Mouse (Mus musculus) midbrain, embryonic 12.5 days (tissue): ENCODE results near the gene Chrnd. TPM values are rescaled to one million over a fixed set of nuclear protein-coding genes. Genes with fewer than 3 reads are reported as not detected.

Source experiments
- ATAC-seq: fragments of 200-750 bp; cut with Nextera tagmentation; 2 replicates; pipeline ENCODE4 v1.8.0; 2017; ENCODE audit warnings: low read depth, moderate TSS enrichment, moderate library complexity; ENCODE audit not compliant: low FRiP score
- H3K27ac ChIP-seq: fragments of 300-500 bp; sonication (generic); replicated peaks from 2 replicates; pipeline ENCODE4 v1.5.1; 2016; ENCODE audit warnings: mild to moderate bottlenecking
- H3K27me3 ChIP-seq: fragments of 300-500 bp; sonication (generic); 2 replicates; pipeline ENCODE4 v1.6.1; 2016; ENCODE audit warnings: mild to moderate bottlenecking
- H3K36me3 ChIP-seq: fragments of 300-500 bp; sonication (generic); 2 replicates; pipeline ENCODE4 v1.6.1; 2016
- H3K4me1 ChIP-seq: fragments of 300-500 bp; sonication (generic); 2 replicates; pipeline ENCODE4 v1.6.1; 2016
- H3K4me2 ChIP-seq: fragments of 300-500 bp; sonication (generic); replicated peaks from 2 replicates; pipeline ENCODE4 v1.6.1; 2016; ENCODE audit warnings: mild to moderate bottlenecking, moderate library complexity
- H3K4me3 ChIP-seq: fragments of 300-500 bp; sonication (generic); 2 replicates; pipeline ENCODE4 v1.5.1; 2016; ENCODE audit warnings: mild to moderate bottlenecking
- H3K9ac ChIP-seq: fragments of 300-500 bp; sonication (generic); replicated peaks from 2 replicates; pipeline ENCODE4 v1.6.1; 2016; ENCODE audit warnings: mild to moderate bottlenecking, moderate library complexity
- H3K9me3 ChIP-seq: fragments of 300-500 bp; sonication (generic); 2 replicates; pipeline ENCODE4 v1.6.1; 2016; ENCODE audit warnings: mild to moderate bottlenecking
- WGBS: fragments of 180-500 bp; shearing (Covaris S2); methylation state at CpG from one replicate; pipeline ENCODE4 v1.1.7; 2016; 5-methylcytosine and 5-hydroxymethylcytosine counted together
- polyA plus RNA-seq: library from polyadenylated mRNA; unstranded; fragments of >200 nt; fragmentation: Nextera tagmentation; extraction: Ambion mirVana; gene quantifications from 2 replicates; pipeline ENCODE4 v1.2.1, GENCODE M21; 2016

Gene Chrnd
- polyA plus RNA-seq, 1 experiment from 2014 or later: not detected

GRCm38 (mm10) chr1:87164164-87164795, 26.1 kb upstream of the Chrnd start:
- 38% methylated on average over 11 of the region's 11 CpGs for WGBS
- Histone ChIP-seq H3K4me2 (no peak overlapping the region), H3K4me3 (no peak overlapping the region), H3K27me3 (peaks cover 32% of the 10 kb centered on the region; the same call in 1 of the 2 replicates), H3K27ac (0 out of 2 replicates have a peak overlapping the region, but pooled peaks have one; percentile 12), H3K4me1 (peaks cover 19% of the 10 kb centered on the region), H3K9ac (no peak overlapping the region), H3K9me3 (no peaks in the 10 kb centered on the region), H3K36me3 (no peaks in the 10 kb centered on the region)
- ATAC-seq: peak; percentile 62

- no peak overlapping the region for H3K4me2 ChIP-seq
- peaks cover 23% of the 10 kb centered on the region for H3K4me1 ChIP-seq
- H3K36me3 ChIP-seq: no peaks in the 10 kb centered on the region
- WGBS: 54% methylated on average over 9 of the region's 9 CpGs
- H3K27ac ChIP-seq: 0 out of 2 replicates have a peak overlapping the region, but pooled peaks have one; percentile 12
- H3K4me3 ChIP-seq: no peak overlapping the region
- H3K9me3 ChIP-seq: no peaks in the 10 kb centered on the region
- peaks cover 32% of the 10 kb centered on the region; the same call in 1 of the 2 replicates for H3K27me3 ChIP-seq
- H3K9ac ChIP-seq: no peak overlapping the region
- ATAC-seq: 0 out of 2 replicates have a peak, but pooled peaks have one; percentile 8
Observed at GRCm38 (mm10) chr1:87164796-87165184, 25.6 kb upstream of the Chrnd start.

GRCm38 (mm10) chr1:87170458-87170857, 19.9 kb upstream of the Chrnd start:
- Histone ChIP-seq H3K27me3 (peaks cover 30% of the 10 kb centered on the region), H3K4me2 (peak overlapping the region; percentile 25), H3K4me1 (peaks cover 27% of the 10 kb centered on the region), H3K27ac (no peak overlapping the region), H3K9me3 (no peaks in the 10 kb centered on the region), H3K9ac (no peak overlapping the region), H3K36me3 (no peaks in the 10 kb centered on the region), H3K4me3 (no peak overlapping the region)
- ATAC-seq: peak; percentile 17; the same call in 1 of the 2 replicates
- 6% methylated on average over 17 of the region's 19 CpGs for WGBS

- H3K36me3 ChIP-seq: no peaks in the 10 kb centered on the region
- H3K4me3 ChIP-seq: no peak overlapping the region
- peaks cover 34% of the 10 kb centered on the region for H3K4me1 ChIP-seq
- H3K4me2 ChIP-seq: no peak overlapping the region
- no peak for ATAC-seq
- no peak overlapping the region for H3K9ac ChIP-seq
- no peaks in the 10 kb centered on the region for H3K9me3 ChIP-seq
- H3K27ac ChIP-seq: no peak overlapping the region
- WGBS: 94% methylated on average over 1 of the region's 1 CpGs
- peaks cover 29% of the 10 kb centered on the region for H3K27me3 ChIP-seq
Observed at GRCm38 (mm10) chr1:87171312-87171711, 19.1 kb upstream of the Chrnd start.

GRCm38 (mm10) chr1:87172316-87172715, 18.1 kb upstream of the Chrnd start:
- Histone ChIP-seq H3K9ac (no peak overlapping the region), H3K4me2 (no peak overlapping the region), H3K9me3 (no peaks in the 10 kb centered on the region), H3K27ac (no peak overlapping the region), H3K4me3 (no peak overlapping the region), H3K27me3 (peaks cover 38% of the 10 kb centered on the region), H3K36me3 (no peaks in the 10 kb centered on the region), H3K4me1 (peaks cover 34% of the 10 kb centered on the region)
- no peak for ATAC-seq
- 41% methylated on average over 9 of the region's 9 CpGs for WGBS

GRCm38 (mm10) chr1:87174006-87174955, 16.1 kb upstream of the Chrnd start:
- Histone ChIP-seq H3K4me1 (peaks cover 29% of the 10 kb centered on the region), H3K4me3 (no peak overlapping the region)

GRCm38 (mm10) chr1:87175852-87176292, 14.5 kb upstream of the Chrnd start:
- H3K9me3 ChIP-seq: no peaks in the 10 kb centered on the region
- WGBS: 12% methylated on average over 11 of the region's 11 CpGs
- H3K4me2 ChIP-seq: peak overlapping the region; percentile 11; the same call in 1 of the 2 replicates
- 0 out of 2 replicates have a peak overlapping the region, but pooled peaks have one; percentile 36 for H3K27ac ChIP-seq
- peak; percentile 81 for ATAC-seq
- no peak overlapping the region for H3K4me3 ChIP-seq
- H3K9ac ChIP-seq: no peak overlapping the region
- peaks cover 27% of the 10 kb centered on the region for H3K27me3 ChIP-seq
- peaks cover 14% of the 10 kb centered on the region for H3K4me1 ChIP-seq
- no peaks in the 10 kb centered on the region for H3K36me3 ChIP-seq

More at GRCm38 (mm10) chr1:87174006-87174955, 16.1 kb upstream of the Chrnd start:
- Histone ChIP-seq H3K36me3 (no peaks in the 10 kb centered on the region), H3K27me3 (peaks cover 34% of the 10 kb centered on the region), H3K4me2 (no peak overlapping the region), H3K27ac (no peak overlapping the region), H3K9ac (no peak overlapping the region), H3K9me3 (no peaks in the 10 kb centered on the region)
- peak; percentile 21; the same call in 1 of the 2 replicates for ATAC-seq
- WGBS: 27% methylated on average over 28 of the region's 28 CpGs

GRCm38 (mm10) chr1:87180896-87181295, 9.5 kb upstream of the Chrnd start:
- H3K9me3 ChIP-seq: no peaks in the 10 kb centered on the region
- no peak overlapping the region for H3K4me3 ChIP-seq
- no peak overlapping the region for H3K9ac ChIP-seq
- H3K27me3 ChIP-seq: peaks cover 58% of the 10 kb centered on the region
- 53% methylated on average over 5 of the region's 5 CpGs for WGBS
- H3K4me2 ChIP-seq: no peak overlapping the region
- no peak for ATAC-seq
- H3K4me1 ChIP-seq: peaks cover 8% of the 10 kb centered on the region
- no peaks in the 10 kb centered on the region for H3K36me3 ChIP-seq
- H3K27ac ChIP-seq: no peak overlapping the region

- H3K4me2 ChIP-seq: no peak within 1 kb of the TSS
- 71% methylated on average over 9 of the region's 9 CpGs for WGBS
- H3K36me3 ChIP-seq: no peaks in the 10 kb centered on the region
- H3K9ac ChIP-seq: no peak within 1 kb of the TSS
- no peaks in the 10 kb centered on the region for H3K9me3 ChIP-seq
- H3K4me3 ChIP-seq: no peak within 1 kb of the TSS
- H3K27me3 ChIP-seq: peaks cover 66% of the 10 kb centered on the region
- peaks cover 12% of the 10 kb centered on the region for H3K4me1 ChIP-seq
- H3K27ac ChIP-seq: no peak within 1 kb of the TSS
- ATAC-seq: no peak
Observed at GRCm38 (mm10) chr1:87183013-87183412, 7.4 kb upstream of the Chrnd start, which contains the start of gene Prss56. TSS of gene Prss56 (plus strand) at chr1:87183313.

GRCm38 (mm10) chr1:87183998-87184750, 6.2 kb upstream of the Chrnd start:
- WGBS: 29% methylated on average over 15 of the region's 15 CpGs
- Histone ChIP-seq H3K9me3 (no peaks in the 10 kb centered on the region), H3K9ac (no peak overlapping the region), H3K27me3 (peaks cover 77% of the 10 kb centered on the region), H3K4me1 (peaks cover 10% of the 10 kb centered on the region), H3K4me2 (peak overlapping the region; percentile 34), H3K36me3 (no peaks in the 10 kb centered on the region), H3K27ac (no peak overlapping the region), H3K4me3 (no peak overlapping the region)
- ATAC-seq: no peak

GRCm38 (mm10) chr1:87184751-87185139, 5.7 kb upstream of the Chrnd start:
- H3K9ac ChIP-seq: no peak overlapping the region
- no peaks in the 10 kb centered on the region for H3K9me3 ChIP-seq
- H3K4me2 ChIP-seq: peak overlapping the region; percentile 34
- peaks cover 82% of the 10 kb centered on the region for H3K27me3 ChIP-seq
- peaks cover 10% of the 10 kb centered on the region for H3K4me1 ChIP-seq
- WGBS: 10% methylated on average over 20 of the region's 20 CpGs
- ATAC-seq: no peak
- no peak overlapping the region for H3K4me3 ChIP-seq
- no peak overlapping the region for H3K27ac ChIP-seq
- no peaks in the 10 kb centered on the region for H3K36me3 ChIP-seq
